Mouse (Mus musculus) MEL (cell line): ENCODE results near the gene Hdac7. TPM values are rescaled to one million over a fixed set of nuclear protein-coding genes. Genes with fewer than 3 reads are reported as not detected.

ENCODE experiments used
- DNase-seq: peaks from one replicate; pipeline ENCODE4 v3.0.0; 2011; ENCODE audit warnings: low read depth, low spot score
- H3K27ac ChIP-seq: 2 replicates; pipeline ENCODE4 v1.5.1; 2012; ENCODE audit warnings: low read depth, mild to moderate bottlenecking, control low read depth, low read length, moderate library complexity; ENCODE audit not compliant: control insufficient read depth
- H3K27me3 ChIP-seq, 2 experiments: fragments of 150-350 bp in 1 of 2; sonication (generic) in 1 of 2; 2 replicates each; pipeline ENCODE4 v1.6.1; 2012; ENCODE audit warnings: low read length in 2 of 2, mild to moderate bottlenecking in 2 of 2, improper control_type of control experiment in 1 of 2, moderate library complexity in 1 of 2; ENCODE audit not compliant: insufficient read depth in 2 of 2, control insufficient read depth in 1 of 2
- H3K36me3 ChIP-seq, 2 experiments: 2 replicates each; pipeline ENCODE4 v1.6.1; 2012 to 2014; ENCODE audit warnings: low read length in 2 of 2, improper control_type of control experiment in 1 of 2, inconsistent platforms in 1 of 2, mild to moderate bottlenecking in 1 of 2; ENCODE audit not compliant: insufficient read depth in 2 of 2, control insufficient read depth in 1 of 2
- H3K4me1 ChIP-seq, 2 experiments: fragments of 150-350 bp in 1 of 2; sonication (generic) in 1 of 2; 2 replicates each; pipeline ENCODE4 v1.6.1; 2012; ENCODE audit warnings: low read length in 2 of 2, improper control_type of control experiment in 1 of 2, mild to moderate bottlenecking in 1 of 2; ENCODE audit not compliant: insufficient read depth in 2 of 2, control insufficient read depth in 1 of 2
- H3K4me3 ChIP-seq, 2 experiments: fragments of 150-350 bp in 1 of 2; sonication (generic) in 1 of 2; 2 replicates each; pipeline ENCODE4 v1.5.1; 2012; ENCODE audit warnings: low read depth in 2 of 2, low read length in 2 of 2, mild to moderate bottlenecking in 2 of 2, moderate library complexity in 2 of 2, control low read depth in 1 of 2, improper control_type of control experiment in 1 of 2; ENCODE audit not compliant: control insufficient read depth in 1 of 2, insufficient read depth in 1 of 2
- H3K79me2 ChIP-seq: 2 replicates; pipeline ENCODE4 v1.6.1; 2012; ENCODE audit warnings: mild to moderate bottlenecking, low read length, moderate library complexity; ENCODE audit not compliant: control insufficient read depth, poor library complexity, insufficient read depth
- H3K9ac ChIP-seq: 2 replicates; pipeline ENCODE4 v1.6.1; 2012; ENCODE audit warnings: low read depth, mild to moderate bottlenecking, control low read depth, low read length, moderate library complexity; ENCODE audit not compliant: control insufficient read depth, poor library complexity, severe bottlenecking
- H3K9me3 ChIP-seq: fragments of 150-350 bp; sonication (generic); replicated peaks from 2 replicates; pipeline ENCODE4 v1.6.1; 2012; ENCODE audit warnings: mild to moderate bottlenecking, low read length, improper control_type of control experiment, moderate library complexity; ENCODE audit not compliant: insufficient read depth
- CHD2 ChIP-seq: IDR thresholded peaks from 2 replicates; pipeline ENCODE4 v1.6.1; 2011; ENCODE audit warnings: low read length, improper control_type of control experiment
- CTCF ChIP-seq, 3 experiments: IDR thresholded peaks in 2 of 3; conservative IDR thresholded peaks in 1 of 3; 2 replicates each; pipeline ENCODE4 v1.5.1; 2011 to 2012; ENCODE audit warnings: low read length in 3 of 3, low read depth in 2 of 3, mild to moderate bottlenecking in 2 of 3, improper control_type of control experiment in 1 of 3, inconsistent platforms in 1 of 3, mixed read lengths in 1 of 3, moderate library complexity in 1 of 3; ENCODE audit not compliant: control insufficient read depth in 1 of 3, insufficient read depth in 1 of 3, poor library complexity in 1 of 3, severe bottlenecking in 1 of 3
- GABPA ChIP-seq: IDR thresholded peaks from 2 replicates; pipeline ENCODE4 v1.6.1; 2012; ENCODE audit warnings: low read depth, mild to moderate bottlenecking, inconsistent platforms, low read length, improper control_type of control experiment, moderate library complexity
- NRF1 ChIP-seq: IDR thresholded peaks from 2 replicates; pipeline ENCODE4 v1.6.1; 2014; ENCODE audit warnings: low read depth, mild to moderate bottlenecking, inconsistent platforms, low read length, improper control_type of control experiment, moderate library complexity; ENCODE audit not compliant: poor library complexity, insufficient read depth, severe bottlenecking
- POLR2A ChIP-seq, 2 experiments: IDR thresholded peaks; 2 replicates each; pipeline ENCODE4 v1.6.1; 2011 to 2012; ENCODE audit warnings: low read length in 2 of 2, mild to moderate bottlenecking in 2 of 2, control low read depth in 1 of 2, improper control_type of control experiment in 1 of 2, low read depth in 1 of 2, moderate library complexity in 1 of 2; ENCODE audit not compliant: control insufficient read depth in 1 of 2, insufficient read depth in 1 of 2, poor library complexity in 1 of 2
- POLR2AphosphoS5 ChIP-seq: IDR thresholded peaks from 2 replicates; pipeline ENCODE4 v1.6.1; 2012; ENCODE audit warnings: low read depth, borderline replicate concordance, mild to moderate bottlenecking, inconsistent platforms, low read length, moderate library complexity, mixed read lengths
- RCOR1 ChIP-seq: IDR thresholded peaks from 2 replicates; pipeline ENCODE4 v1.6.1; 2012; ENCODE audit warnings: low read depth, mild to moderate bottlenecking, inconsistent platforms, low read length, improper control_type of control experiment
- SIN3A ChIP-seq: IDR thresholded peaks from 2 replicates; pipeline ENCODE4 v1.6.1; 2012; ENCODE audit warnings: low read length, improper control_type of control experiment, inconsistent platforms
- TAL1 ChIP-seq: IDR thresholded peaks from 2 replicates; pipeline ENCODE4 v1.6.1; 2012; ENCODE audit warnings: mild to moderate bottlenecking, inconsistent platforms, low read length, moderate library complexity, mixed read lengths
- TCF12 ChIP-seq: IDR thresholded peaks from 2 replicates; pipeline ENCODE4 v1.6.1; 2014; ENCODE audit warnings: low read depth, mild to moderate bottlenecking, inconsistent platforms, low read length, improper control_type of control experiment, moderate library complexity
- ZMIZ1 ChIP-seq: IDR thresholded peaks from 2 replicates; pipeline ENCODE4 v1.6.1; 2012; ENCODE audit warnings: low read depth, mild to moderate bottlenecking, inconsistent platforms, low read length, improper control_type of control experiment, moderate library complexity
- polyA plus RNA-seq, 2 experiments: library from polyadenylated mRNA; stranded (reverse) in 1 of 2; unstranded in 1 of 2; fragments of >175 nt in 1 of 2; fragments of >200 nt in 1 of 2; gene quantifications; 2 replicates each; pipeline versions ENCODE4 v1.2.1 to v1.2.4; 2012; ENCODE audit warnings: low replicate concordance in 2 of 2, low read depth in 1 of 2; ENCODE audit not compliant: insufficient read length in 2 of 2, insufficient read depth in 1 of 2, missing spikeins in 1 of 2
- total RNA-seq: library from RNA; depleted of rRNA; stranded (reverse); fragments of 300-350 nt; gene quantifications from 2 replicates; pipeline ENCODE4 v1.2.3, GENCODE M21; 2012

Gene Hdac7
- total and polyA plus RNA-seq, 3 experiments, result 100 to 389 TPM; not detected in 1

DNA sequence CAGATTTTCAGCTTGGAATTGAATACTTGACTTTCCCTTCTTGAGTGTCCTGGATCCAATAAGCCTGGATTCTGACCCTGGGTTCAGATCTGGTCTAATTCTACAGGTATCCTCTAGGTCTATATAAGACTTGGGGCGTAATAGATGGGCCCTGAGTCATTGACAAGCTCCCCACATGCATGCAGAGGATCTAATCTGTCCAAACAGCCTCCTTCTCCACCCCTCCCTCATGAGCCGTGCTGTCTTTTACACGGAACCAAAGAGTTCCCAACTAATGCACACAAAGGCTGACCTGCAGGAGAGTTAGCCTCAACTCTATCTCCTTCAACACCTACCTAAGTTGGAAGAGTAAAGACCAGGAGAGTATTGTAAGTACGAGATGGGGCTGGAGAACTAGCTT is 3.0 kb upstream of the Hdac7 start:
- H3K79me2 ChIP-seq, result peaks cover 62% of the 10 kb centered on the region
- peak overlapping the region; percentile 99 for H3K27ac ChIP-seq
- H3K9me3 ChIP-seq, result no peaks in the 10 kb centered on the region
- peak overlapping the region; percentile 72 to 77 for H3K4me3 ChIP-seq
- TF ChIP-seq RCOR1, result no peak
- TF ChIP-seq POLR2AphosphoS5, result peak; percentile 75; the same call in 1 of the 2 replicates
- peak; percentile 77 for TF ChIP-seq TAL1
- H3K9ac ChIP-seq, result peak overlapping the region; percentile 85
- peak; percentile 95 for DNase-seq
- H3K27me3 ChIP-seq, result no peaks in the 10 kb centered on the region
- H3K36me3 ChIP-seq, result peaks cover 0 to 47% of the 10 kb centered on the region in 2 experiments; a peak in 3 of 4 replicates
- peaks cover 14 to 51% of the 10 kb centered on the region in 2 experiments for H3K4me1 ChIP-seq

GRCm38 (mm10) chr15:97846121-97846882 is 2.0 kb upstream of the Hdac7 start:
- Histone ChIP-seq H3K27ac (peak overlapping the region; percentile 99), H3K4me1 (peaks cover 10 to 51% of the 10 kb centered on the region in 2 experiments)

GRCm38 (mm10) chr15:97843247-97843651 is 1.1 kb downstream of the Hdac7 start:
- H3K27me3 ChIP-seq, result no peaks in the 10 kb centered on the region
- H3K9ac ChIP-seq, result peak overlapping the region; percentile 91
- peaks cover 26 to 65% of the 10 kb centered on the region in 2 experiments for H3K4me1 ChIP-seq
- H3K79me2 ChIP-seq, result peaks cover 76% of the 10 kb centered on the region
- peak overlapping the region; percentile 99 for H3K27ac ChIP-seq
- TF ChIP-seq POLR2AphosphoS5 (peak; percentile 77; the same call in 1 of the 2 replicates), POLR2A (IDR thresholded peaks at IDR 0.05; ENCODE audit: control insufficient read depth in 1 of 2, insufficient read depth in 1 of 2, low read depth in 1 of 2, low read length in 2 of 2, poor library complexity in 1 of 2) (peak in 1 of 2 experiments; percentile 84; a peak in 2 of 4 replicates), TAL1 (peak; percentile 47), CTCF (IDR thresholded peaks at IDR 0.05 in 2 of 3, conservative IDR thresholded peaks at IDR 0.05 in 1 of 3; ENCODE audit: control insufficient read depth in 1 of 3, insufficient read depth in 1 of 3, low read depth in 2 of 3, low read length in 3 of 3, poor library complexity in 1 of 3, severe bottlenecking in 1 of 3) (no peak), GABPA (no peak), CHD2 (no peak), NRF1 (no peak), SIN3A (no peak), ZMIZ1 (no peak)
- peak overlapping the region; percentile 69 to 84 for H3K4me3 ChIP-seq
- DNase-seq, result peak; percentile 96
- no peaks in the 10 kb centered on the region for H3K9me3 ChIP-seq
- H3K36me3 ChIP-seq, result peaks cover 7 to 68% of the 10 kb centered on the region in 2 experiments

More at GRCm38 (mm10) chr15:97846121-97846882, 2.0 kb upstream of the Hdac7 start:
- Histone ChIP-seq H3K79me2 (peaks cover 67% of the 10 kb centered on the region), H3K9me3 (no peaks in the 10 kb centered on the region), H3K36me3 (peaks cover 0 to 51% of the 10 kb centered on the region in 2 experiments; a peak in 2 of 4 replicates), H3K9ac (peak overlapping the region; percentile 85), H3K4me3 (peak overlapping the region; percentile 72 to 77), H3K27me3 (no peaks in the 10 kb centered on the region)
- TF ChIP-seq TCF12 (no peak), TAL1 (peak; percentile 55; the same call in 1 of the 2 replicates)
- peak; percentile 90 for DNase-seq
